In the genomic region with DNA sequence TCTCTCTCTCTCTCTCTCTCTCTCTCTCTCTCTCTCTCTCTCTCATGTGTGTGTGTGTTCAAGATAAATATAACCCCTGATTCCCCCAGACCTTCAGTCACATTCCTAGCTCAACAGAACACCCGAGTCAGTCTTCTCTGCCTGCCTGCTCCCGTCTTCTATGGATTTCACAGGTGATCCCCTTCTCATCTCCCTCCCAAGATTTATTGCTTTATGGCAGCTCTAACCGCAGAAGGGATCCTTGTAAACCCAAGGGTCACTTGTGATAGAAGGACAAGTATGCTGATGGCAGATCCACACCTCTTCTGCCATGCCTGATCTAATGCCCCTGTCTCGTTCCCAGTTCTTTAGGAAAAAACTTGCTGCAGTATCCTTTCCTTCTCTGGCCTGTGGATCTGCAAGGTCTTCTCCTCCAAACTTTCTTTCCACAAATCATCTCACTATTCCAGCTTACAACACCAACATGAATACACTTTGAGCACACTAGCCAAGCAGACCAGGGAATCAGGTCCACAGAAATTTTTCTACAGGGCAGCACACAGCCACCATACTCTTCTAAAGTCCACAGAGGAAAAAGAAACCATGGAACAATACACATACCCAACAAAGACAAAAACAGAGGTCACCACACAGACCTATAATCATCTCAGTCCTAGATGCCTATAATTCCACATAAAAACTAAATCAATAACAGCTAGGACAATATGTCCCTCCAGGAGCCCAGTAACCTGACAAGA, we compare ENCODE assay signal across 25 mouse cellular contexts. TPM values are rescaled to one million over a fixed set of nuclear protein-coding genes. Genes with fewer than 3 reads are reported as not detected.
"Had no signal": no experiment of that assay in that cellular context is flagged by ENCODE, and none has a peak within 500 bp of the region (broad histone marks: within the 10 kb centered on the region; RNA-seq: fewer than 3 reads in every experiment).

No protein-coding gene starts in this region.

- DNase-seq: lung, adult 18-20 months; lung, embryonic 14.5 days; lung, postnatal 10 days; lung, postnatal 4 days; right cerebral cortex, postnatal 25 days; right cerebral cortex, postnatal 4 days; thymus, adult 18-20 months; thymus, postnatal 14 days; thymus, postnatal 36 days had no signal

- H3K9ac ChIP-seq: liver, embryonic 14.5 days; lung, embryonic 14.5 days; midbrain, embryonic 13.5 days; midbrain, embryonic 15.5 days; neural tube, embryonic 12.5 days had no signal

- ATAC-seq: midbrain, embryonic 13.5 days; midbrain, embryonic 15.5 days had no signal

- H3K27ac ChIP-seq: liver, embryonic 14.5 days; midbrain, embryonic 13.5 days; midbrain, embryonic 15.5 days; neural tube, embryonic 12.5 days had no signal

- H3K4me3 ChIP-seq: midbrain, embryonic 13.5 days; midbrain, embryonic 15.5 days; neural tube, embryonic 12.5 days had no signal

- H3K4me2 ChIP-seq: lung, embryonic 14.5 days; midbrain, embryonic 11.5 days; midbrain, embryonic 13.5 days; midbrain, embryonic 15.5 days; neural tube, embryonic 12.5 days had no signal

- H3K36me3 ChIP-seq: midbrain, embryonic 13.5 days; midbrain, embryonic 15.5 days; neural tube, embryonic 12.5 days had no signal

- H3K9me3 ChIP-seq: midbrain, embryonic 13.5 days had no signal

- H3K4me1 ChIP-seq: midbrain, embryonic 13.5 days; midbrain, embryonic 15.5 days; neural tube, embryonic 12.5 days had no signal

- H3K27me3 ChIP-seq: midbrain, embryonic 13.5 days; midbrain, embryonic 15.5 days; neural tube, embryonic 12.5 days had no signal

RNA-seq across cellular contexts. Expression of a gene that starts 36.1 kb away (rescaled TPM):
- total RNA-seq: megakaryocyte, adult 5-6 weeks; megakaryocyte-erythroid progenitor cell, adult 5-6 weeks; midbrain, postnatal 0 days; monocyte, adult 5-6 weeks had no signal
- polyA plus RNA-seq: liver, embryonic 14.5 days; liver, embryonic 16.5 days; lung, embryonic 14.5 days; lung, embryonic 16.5 days; midbrain, embryonic 11.5 days; midbrain, embryonic 13.5 days; midbrain, embryonic 15.5 days; midbrain, postnatal 0 days; neural tube, embryonic 12.5 days; neural tube, embryonic 14.5 days; spleen, adult 2 months; stomach, embryonic 14.5 days; stomach, embryonic 16.5 days; thymus, postnatal 0 days had no signal
